Comparison of ENCODE assay signal across 29 mouse cellular contexts in the genomic region with DNA sequence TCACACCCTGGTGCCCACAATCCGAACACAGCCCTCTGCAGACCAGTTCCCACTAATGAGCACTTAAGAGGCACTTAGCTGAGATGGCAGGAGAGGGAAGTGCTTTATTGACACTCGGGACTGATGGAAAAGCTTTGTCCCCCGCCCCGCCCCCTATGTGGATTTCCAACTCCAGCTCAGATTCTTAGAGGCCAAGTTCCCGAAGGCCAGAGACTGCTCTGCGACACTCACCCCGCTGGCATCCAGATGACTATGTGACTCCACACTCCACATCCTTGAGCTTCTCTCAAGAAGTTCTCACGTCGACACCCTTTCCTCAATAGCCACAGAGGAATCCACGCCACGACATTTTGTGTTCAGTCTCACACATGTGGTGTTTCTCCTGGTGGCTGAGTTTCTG.
DNase-seq lines count a peak whose midpoint lies in the region; ATAC-seq and TF ChIP-seq lines count a peak whose summit lies in the region.
"Had no signal": no experiment of that assay in that cellular context is flagged by ENCODE, and none has a peak within 500 bp of the region (broad histone marks: within the 10 kb centered on the region; RNA-seq: fewer than 3 reads in every experiment).

No protein-coding gene starts in this region.

- H3K36me3 ChIP-seq in lung, embryonic 14.5 days (ENCODE audit: insufficient read depth): no peaks in the 10 kb centered on the region
- H3K36me3 ChIP-seq in liver, postnatal 0 days (replicated peaks; ENCODE audit: insufficient read depth, low read length): no peaks in the 10 kb centered on the region
- H3K36me3 ChIP-seq: liver, embryonic 12.5 days; neural tube, embryonic 13.5 days had no signal

- DNase-seq in NIH3T3 (ENCODE audit: low read depth): peak; percentile 19
- DNase-seq in adrenal gland, postnatal 25 days: peak; percentile 34
- no peak for DNase-seq in lung, embryonic 14.5 days
- peak; percentile 53 for DNase-seq in lung, postnatal 25 days (ENCODE audit: low spot score)
- no peak for DNase-seq in thymus, postnatal 25 days
- no peak for DNase-seq in liver, postnatal 0 days
- DNase-seq: cerebellum, adult 2 months; cerebellum, postnatal 25 days; gastrocnemius, postnatal 14 days; heart, adult 2 months; heart, postnatal 4 days; kidney, adult 2 months; kidney, postnatal 14 days; right cerebral cortex, adult 18-20 months; right cerebral cortex, postnatal 4 days; thymus, postnatal 14 days had no signal

- H3K9ac ChIP-seq in lung, embryonic 14.5 days: no peak overlapping the region
- no peak overlapping the region for H3K9ac ChIP-seq in liver, postnatal 0 days (replicated peaks)
- H3K9ac ChIP-seq: embryonic facial prominence, embryonic 13.5 days; heart, embryonic 13.5 days; hindbrain, embryonic 14.5 days; limb, embryonic 13.5 days; liver, embryonic 12.5 days; neural tube, embryonic 13.5 days had no signal

- no peaks in the 10 kb centered on the region for H3K9me3 ChIP-seq in lung, embryonic 14.5 days (ENCODE audit: low read depth, low read length)
- H3K9me3 ChIP-seq in liver, postnatal 0 days (ENCODE audit: low read length): no peaks in the 10 kb centered on the region
- H3K9me3 ChIP-seq: embryonic facial prominence, embryonic 13.5 days; heart, embryonic 13.5 days; limb, embryonic 13.5 days; liver, embryonic 12.5 days; midbrain, embryonic 10.5 days had no signal

- peak overlapping the region; percentile 24; the same call in 1 of the 2 replicates for H3K27ac ChIP-seq in lung, embryonic 14.5 days (ENCODE audit: low read depth)
- H3K27ac ChIP-seq in liver, postnatal 0 days (ENCODE audit: low read depth): no peak overlapping the region
- H3K27ac ChIP-seq: embryonic facial prominence, embryonic 13.5 days; heart, adult 2 months; heart, embryonic 13.5 days; hindbrain, embryonic 14.5 days; limb, embryonic 13.5 days; liver, embryonic 12.5 days; neural tube, embryonic 13.5 days had no signal

- H3K4me1 ChIP-seq in lung, embryonic 14.5 days (ENCODE audit: insufficient read depth): peaks cover 15% of the 10 kb centered on the region
- peaks cover 3% of the 10 kb centered on the region; the same call in 1 of the 2 replicates for H3K4me1 ChIP-seq in liver, postnatal 0 days (ENCODE audit: insufficient read depth)
- H3K4me1 ChIP-seq: liver, embryonic 12.5 days had no signal

- no peaks in the 10 kb centered on the region for H3K27me3 ChIP-seq in lung, embryonic 14.5 days (ENCODE audit: insufficient read depth, low read length)
- H3K27me3 ChIP-seq in liver, postnatal 0 days (ENCODE audit: insufficient read depth, low read length): no peaks in the 10 kb centered on the region
- H3K27me3 ChIP-seq: embryonic facial prominence, embryonic 13.5 days; heart, embryonic 13.5 days; limb, embryonic 13.5 days; liver, embryonic 12.5 days; neural tube, embryonic 13.5 days had no signal

- no peak overlapping the region for H3K4me3 ChIP-seq in lung, embryonic 14.5 days (ENCODE audit: low read depth, low read length)
- no peak overlapping the region for H3K4me3 ChIP-seq in liver, postnatal 0 days (ENCODE audit: low read depth, low read length)
- H3K4me3 ChIP-seq: embryonic facial prominence, embryonic 13.5 days; heart, adult 2 months; heart, embryonic 13.5 days; limb, embryonic 13.5 days; liver, embryonic 12.5 days; midbrain, embryonic 10.5 days; myocyte; neural tube, embryonic 13.5 days had no signal

- TF ChIP-seq CTCF in lung, embryonic 14.5 days (IDR thresholded peaks at IDR 0.05; ENCODE audit: low read depth): no peak
- no peak for TF ChIP-seq CTCF in liver, postnatal 0 days (IDR thresholded peaks at IDR 0.05; ENCODE audit: low read depth)

- H3K4me2 ChIP-seq in lung, embryonic 14.5 days: no peak overlapping the region
- no peak overlapping the region for H3K4me2 ChIP-seq in liver, postnatal 0 days (ENCODE audit: low read depth, low read length)
- H3K4me2 ChIP-seq: embryonic facial prominence, embryonic 13.5 days; heart, embryonic 13.5 days; hindbrain, embryonic 14.5 days; limb, embryonic 13.5 days; liver, embryonic 12.5 days; neural tube, embryonic 13.5 days had no signal

- peak; percentile 33; the same call in 1 of the 2 replicates for ATAC-seq in lung, embryonic 14.5 days (ENCODE audit: insufficient read depth)
- ATAC-seq in liver, postnatal 0 days: no peak
- no peak for ATAC-seq in erythroblast, adult 5-6 weeks (replicated peaks; ENCODE audit: low FRiP score, poor library complexity, severe bottlenecking)
- ATAC-seq: activated CD4-positive, CD25-positive, alpha-beta regulatory T cell, adult 4 months; forebrain, embryonic 16.5 days; inflammation-experienced regulatory T-cells, adult 6 months; liver, embryonic 12.5 days; midbrain, embryonic 16.5 days had no signal

- whole genome bisulfite sequencing in lung, embryonic 14.5 days: 52% methylated on average over 11 of the region's 11 CpGs
- WGBS in liver, postnatal 0 days (ENCODE audit: insufficient replicate concordance): 75% methylated on average over 11 of the region's 11 CpGs

- TF ChIP-seq EP300 in liver, postnatal 0 days (IDR thresholded peaks at IDR 0.05; ENCODE audit: low read depth): no peak

Comparison
In these comparisons a context has a peak if more than half of its experiments do, and no peak if none do; other contexts are left out.
1. DNase-seq: peak in NIH3T3 (single experiment), adrenal gland, postnatal 25 days (single experiment) and lung, postnatal 25 days (single experiment); none in lung, embryonic 14.5 days (single experiment), thymus, postnatal 25 days (single experiment) and liver, postnatal 0 days (single experiment).